Mouse (Mus musculus): ENCODE results near the gene Bcl6b. TPM values are rescaled to one million over a fixed set of nuclear protein-coding genes. Genes with fewer than 3 reads are reported as not detected.

Bcl6b gene
- polyA plus RNA-seq, 1 experiment from 2014 or later = 4.3 TPM

DNA sequence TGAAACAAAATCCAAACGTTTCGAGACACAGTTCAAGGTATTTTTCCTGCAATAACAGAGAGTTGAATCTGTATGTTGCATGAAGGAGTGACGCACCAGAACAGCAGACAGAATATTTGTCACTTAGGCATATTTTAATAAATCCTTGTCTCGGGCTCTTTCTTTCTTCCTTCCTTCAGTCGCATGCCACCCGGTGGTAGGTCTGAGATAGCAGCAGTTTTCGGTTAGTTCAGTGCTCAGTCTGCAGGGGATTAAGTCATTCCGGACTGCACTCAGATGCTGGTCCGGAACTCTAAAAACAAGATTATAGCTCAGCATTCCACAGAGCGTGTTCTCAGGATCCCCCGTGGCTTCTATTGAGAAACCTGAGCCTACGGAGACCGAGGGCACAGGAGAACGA, 50.2 kb downstream of the Bcl6b start:
- Histone ChIP-seq H3K4me3 (no peak overlapping the region), H3K4me2 (no peak overlapping the region), H3K9me3 (replicated peaks) (no peaks in the 10 kb centered on the region; the same call in 1 of the 2 replicates), H3K27me3 (no peaks in the 10 kb centered on the region), H3K4me1 (no peaks in the 10 kb centered on the region), H3K27ac (no peak overlapping the region), H3K9ac (no peak overlapping the region), H3K36me3 (ENCODE audit: poor library complexity, severe bottlenecking) (no peaks in the 10 kb centered on the region)
- no peak for ATAC-seq
- WGBS = 31% methylated on average over 14 of the region's 14 CpGs

DNA sequence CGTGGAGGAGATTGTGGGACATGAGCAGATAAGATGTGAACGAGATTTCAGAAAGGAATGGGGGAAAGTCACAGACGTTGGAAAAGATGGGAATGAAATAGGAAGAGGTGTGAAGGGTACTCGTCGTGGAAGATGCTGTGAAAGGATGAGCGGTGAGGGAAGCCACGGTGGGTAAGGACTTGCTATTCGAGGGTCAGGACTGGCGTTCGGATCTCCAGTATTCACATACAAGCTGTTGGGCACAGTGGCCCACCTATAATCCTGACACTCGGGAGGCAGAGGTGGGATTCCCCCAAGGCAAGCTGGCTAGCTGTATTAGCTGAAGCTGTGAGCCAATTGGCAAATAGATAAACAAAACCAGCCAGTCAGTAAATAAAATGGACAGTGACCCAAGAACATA, 50.8 kb downstream of the Bcl6b start:
- H3K36me3 ChIP-seq (ENCODE audit: poor library complexity, severe bottlenecking) = no peaks in the 10 kb centered on the region
- H3K9ac ChIP-seq = no peak overlapping the region
- H3K4me1 ChIP-seq = no peaks in the 10 kb centered on the region
- no peak overlapping the region for H3K4me3 ChIP-seq
- H3K27me3 ChIP-seq = no peaks in the 10 kb centered on the region
- 79% methylated on average over 11 of the region's 11 CpGs for WGBS
- H3K27ac ChIP-seq = no peak overlapping the region
- ATAC-seq = no peak
- no peak overlapping the region for H3K4me2 ChIP-seq
- no peaks in the 10 kb centered on the region; the same call in 1 of the 2 replicates for H3K9me3 ChIP-seq (replicated peaks)

GRCm38 (mm10) chr11:70178311-70178710, 51.3 kb downstream of the Bcl6b start:
- no peak for ATAC-seq
- H3K9me3 ChIP-seq (replicated peaks) = no peaks in the 10 kb centered on the region; the same call in 1 of the 2 replicates
- H3K9ac ChIP-seq = no peak overlapping the region
- H3K4me2 ChIP-seq = no peak overlapping the region
- WGBS = 90% methylated on average over 11 of the region's 11 CpGs
- H3K36me3 ChIP-seq (ENCODE audit: poor library complexity, severe bottlenecking) = no peaks in the 10 kb centered on the region
- no peak overlapping the region for H3K27ac ChIP-seq
- H3K27me3 ChIP-seq = no peaks in the 10 kb centered on the region
- H3K4me3 ChIP-seq = no peak overlapping the region
- H3K4me1 ChIP-seq = no peaks in the 10 kb centered on the region

DNA sequence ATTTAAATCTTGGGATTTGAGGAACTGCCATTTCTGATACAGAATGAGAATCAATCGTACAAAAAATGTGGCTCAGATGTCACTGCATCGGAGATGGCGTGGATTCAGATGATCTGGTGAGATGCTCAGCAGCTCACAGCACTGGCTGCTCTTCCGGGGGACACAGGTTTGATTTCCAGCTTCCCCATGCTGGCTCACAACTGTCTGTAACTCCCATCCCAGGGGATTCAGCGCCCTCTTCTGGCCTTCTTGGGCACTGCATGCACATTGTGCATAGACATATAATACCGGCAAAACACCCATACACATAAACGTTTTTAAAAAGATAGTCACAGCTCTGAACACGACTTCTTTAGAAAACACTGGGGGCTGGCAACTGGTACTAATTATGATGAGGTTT, 52.0 kb downstream of the Bcl6b start:
- Histone ChIP-seq H3K9ac (no peak overlapping the region), H3K36me3 (ENCODE audit: poor library complexity, severe bottlenecking) (no peaks in the 10 kb centered on the region), H3K27me3 (no peaks in the 10 kb centered on the region), H3K4me3 (no peak overlapping the region), H3K9me3 (replicated peaks) (no peaks in the 10 kb centered on the region; the same call in 1 of the 2 replicates), H3K27ac (no peak overlapping the region), H3K4me1 (no peaks in the 10 kb centered on the region), H3K4me2 (no peak overlapping the region)
- 78% methylated on average over 8 of the region's 8 CpGs for WGBS
- ATAC-seq = no peak

- 75% methylated on average over 4 of the region's 4 CpGs for WGBS
- H3K36me3 ChIP-seq (ENCODE audit: poor library complexity, severe bottlenecking) = no peaks in the 10 kb centered on the region
- no peak overlapping the region for H3K4me2 ChIP-seq
- no peak for ATAC-seq
- H3K4me1 ChIP-seq = no peaks in the 10 kb centered on the region
- H3K4me3 ChIP-seq = no peak overlapping the region
- no peak overlapping the region for H3K27ac ChIP-seq
- H3K9me3 ChIP-seq (replicated peaks) = no peaks in the 10 kb centered on the region; the same call in 1 of the 2 replicates
- no peak overlapping the region for H3K9ac ChIP-seq
- H3K27me3 ChIP-seq = no peaks in the 10 kb centered on the region
Measured at GRCm38 (mm10) chr11:70174491-70174890, 55.1 kb downstream of the Bcl6b start.

MicroRNAs within 50 kb of the gene (microRNA counts, 519-probe panel; counts per million panel counts)
- microRNA mmu-miR-195 (177 counts per million, percentile 53 among the panel's probes with 10 or more counts), microRNA mmu-miR-497 (177 counts per million, percentile 53 among the panel's probes with 10 or more counts)

Small RNAs within 50 kb of the gene (microRNA-seq; reads per million reads assigned to microRNA genes)
- gene Mir195a (366 reads per million, percentile 68 among the genes with 10 or more reads in this experiment), gene Mir497 (not detected), gene Mir497b (not detected)

Other genes starting within 250 kb of the Bcl6b start
- gene Ctdnep1, start 248.6 kb downstream of the Bcl6b start, polyA plus RNA-seq (2015; fragmentation: Nextera tagmentation; extraction: Ambion mirVana) = 21.1 and 24.3 TPM in 2 replicates
- 157 and 164 TPM in 2 replicates for gene Elp5, start 247.3 kb downstream of the Bcl6b start, polyA plus RNA-seq (2015; fragmentation: Nextera tagmentation; extraction: Ambion mirVana)
- gene Gabarap, start 238.7 kb downstream of the Bcl6b start, polyA plus RNA-seq (2015; fragmentation: Nextera tagmentation; extraction: Ambion mirVana) = 598 and 670 TPM in 2 replicates
- gene Phf23, start 234.0 kb downstream of the Bcl6b start, polyA plus RNA-seq (2015; fragmentation: Nextera tagmentation; extraction: Ambion mirVana) = 78.5 and 79.9 TPM in 2 replicates
- gene Dvl2, start 229.2 kb downstream of the Bcl6b start, polyA plus RNA-seq (2015; fragmentation: Nextera tagmentation; extraction: Ambion mirVana) = 31.8 and 35.4 TPM in 2 replicates
- gene Acadvl, start 214.4 kb downstream of the Bcl6b start, polyA plus RNA-seq (2015; fragmentation: Nextera tagmentation; extraction: Ambion mirVana) = 48.7 and 51.3 TPM in 2 replicates
- gene Dlg4, start 212.9 kb downstream of the Bcl6b start, polyA plus RNA-seq (2015; fragmentation: Nextera tagmentation; extraction: Ambion mirVana) = 26.2 and 31.1 TPM in 2 replicates
- 0.37 and 0.59 TPM in 2 replicates for gene Asgr1, start 175.7 kb downstream of the Bcl6b start, polyA plus RNA-seq (2015; fragmentation: Nextera tagmentation; extraction: Ambion mirVana)
- gene Asgr2, start 137.2 kb downstream of the Bcl6b start, polyA plus RNA-seq (2015; fragmentation: Nextera tagmentation; extraction: Ambion mirVana) = not detected in 2 replicates
- gene Mgl2, start 99.5 kb downstream of the Bcl6b start, polyA plus RNA-seq (2015; fragmentation: Nextera tagmentation; extraction: Ambion mirVana) = 0.32 TPM in 1 of 2 replicates, not detected in the other
- 0.53 TPM in 1 of 2 replicates, not detected in the other for gene Clec10a, start 73.6 kb downstream of the Bcl6b start, polyA plus RNA-seq (2015; fragmentation: Nextera tagmentation; extraction: Ambion mirVana)
- 1.8 and 2.2 TPM in 2 replicates for gene Slc16a11, start 17.0 kb downstream of the Bcl6b start, polyA plus RNA-seq (2015; fragmentation: Nextera tagmentation; extraction: Ambion mirVana)
- gene Slc16a13, start 8.7 kb downstream of the Bcl6b start, polyA plus RNA-seq (2015; fragmentation: Nextera tagmentation; extraction: Ambion mirVana) = 13.4 and 14.8 TPM in 2 replicates
- 226 and 229 TPM in 2 replicates for gene 0610010K14Rik, start 8.1 kb upstream of the Bcl6b start, polyA plus RNA-seq (2015; fragmentation: Nextera tagmentation; extraction: Ambion mirVana)
- 10.7 and 12.1 TPM in 2 replicates for gene Gm21988, start 10.0 kb upstream of the Bcl6b start, polyA plus RNA-seq (2015; fragmentation: Nextera tagmentation; extraction: Ambion mirVana)
- gene Rnasek, start 10.0 kb upstream of the Bcl6b start, polyA plus RNA-seq (2015; fragmentation: Nextera tagmentation; extraction: Ambion mirVana) = 227 and 236 TPM in 2 replicates
- 0.74 and 1.0 TPM in 2 replicates for gene Alox12, start 25.6 kb upstream of the Bcl6b start, polyA plus RNA-seq (2015; fragmentation: Nextera tagmentation; extraction: Ambion mirVana)
- not detected in 2 replicates for gene Alox12e, start 92.8 kb upstream of the Bcl6b start, polyA plus RNA-seq (2015; fragmentation: Nextera tagmentation; extraction: Ambion mirVana)
- gene Alox15, start 122.2 kb upstream of the Bcl6b start, polyA plus RNA-seq (2015; fragmentation: Nextera tagmentation; extraction: Ambion mirVana) = 0.15 TPM in 1 of 2 replicates, not detected in the other
- gene Pelp1, start 180.2 kb upstream of the Bcl6b start, polyA plus RNA-seq (2015; fragmentation: Nextera tagmentation; extraction: Ambion mirVana) = 32.0 and 36.3 TPM in 2 replicates
- gene Arrb2, start 202.8 kb upstream of the Bcl6b start, polyA plus RNA-seq (2015; fragmentation: Nextera tagmentation; extraction: Ambion mirVana) = 33.0 and 33.2 TPM in 2 replicates
- 36.6 and 40.8 TPM in 2 replicates for gene Med11, start 222.1 kb upstream of the Bcl6b start, polyA plus RNA-seq (2015; fragmentation: Nextera tagmentation; extraction: Ambion mirVana)
- 0.37 and 0.58 TPM in 2 replicates for gene Zmynd15, start 229.6 kb upstream of the Bcl6b start, polyA plus RNA-seq (2015; fragmentation: Nextera tagmentation; extraction: Ambion mirVana)
- gene Cxcl16, start 230.2 kb upstream of the Bcl6b start, polyA plus RNA-seq (2015; fragmentation: Nextera tagmentation; extraction: Ambion mirVana) = 0.71 and 0.83 TPM in 2 replicates

Measured in forebrain, embryonic 13.5 days (tissue).